Mouse (Mus musculus) lung, adult 2 months (tissue): ENCODE measurements around the gene Asb5.

Source experiments
- CTCF ChIP-seq: fragments of 200-500 bp; IDR thresholded peaks from 2 replicates; pipeline ENCODE4 v1.5.1; 2011; ENCODE audit warnings: mild to moderate bottlenecking, low read length, control low read depth; ENCODE audit not compliant: insufficient read depth
- POLR2A ChIP-seq: fragments of 200-500 bp; IDR thresholded peaks from 2 replicates; pipeline ENCODE4 v1.6.1; 2011; ENCODE audit warnings: low read depth, mild to moderate bottlenecking, control low read depth, low read length, borderline replicate concordance; ENCODE audit errors: extremely low read depth

DNA sequence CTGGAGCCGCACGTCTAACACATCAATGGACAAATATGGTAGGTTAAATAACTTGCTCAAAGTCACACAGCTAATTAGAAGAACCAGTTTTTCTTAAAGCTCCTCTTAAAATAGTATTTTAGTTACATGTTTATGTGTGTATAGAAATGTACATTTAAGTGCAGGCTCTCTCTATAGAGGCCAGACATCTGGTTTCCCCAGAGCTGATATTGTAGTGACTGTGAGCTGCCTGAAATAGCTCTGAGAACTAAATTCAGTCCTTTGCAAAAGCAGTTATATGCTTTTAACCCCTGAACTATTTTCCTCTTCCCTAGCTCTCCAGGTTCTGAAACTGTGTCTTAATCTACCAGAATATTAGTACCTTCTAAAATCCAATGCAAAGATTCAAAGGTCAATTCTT, 68.0 kb downstream of the Asb5 start:
- TF ChIP-seq POLR2A (no peak), CTCF (no peak)
